In genomic region chr12:81754651-81755050, GRCm38 (mm10) we compare ENCODE assay signal across 9 mouse cellular contexts. TPM values are rescaled to one million over a fixed set of nuclear protein-coding genes. Genes with fewer than 3 reads are reported as not detected.
DNase-seq lines count a peak whose midpoint lies in the region; ATAC-seq and TF ChIP-seq lines count a peak whose summit lies in the region.
"Had no signal": no experiment of that assay in that cellular context is flagged by ENCODE, and none has a peak within 500 bp of the region (broad histone marks: within the 10 kb centered on the region; RNA-seq: fewer than 3 reads in every experiment).

No protein-coding gene starts in this region.

- peaks cover 19% of the 10 kb centered on the region for H3K4me1 ChIP-seq in liver, postnatal 0 days (ENCODE audit: insufficient read depth)
- H3K4me1 ChIP-seq in hindbrain, embryonic 10.5 days (replicated peaks) = peaks cover 8% of the 10 kb centered on the region
- H3K4me1 ChIP-seq in midbrain, embryonic 13.5 days (replicated peaks) = peaks cover 12% of the 10 kb centered on the region

- H3K9me3 ChIP-seq in liver, postnatal 0 days (ENCODE audit: low read length) = no peaks in the 10 kb centered on the region
- no peaks in the 10 kb centered on the region for H3K9me3 ChIP-seq in hindbrain, embryonic 10.5 days
- no peaks in the 10 kb centered on the region for H3K9me3 ChIP-seq in midbrain, embryonic 13.5 days
- H3K9me3 ChIP-seq: G1E had no signal

- H3K36me3 ChIP-seq in liver, postnatal 0 days (replicated peaks; ENCODE audit: insufficient read depth, low read length) = no peaks in the 10 kb centered on the region
- H3K36me3 ChIP-seq in hindbrain, embryonic 10.5 days = no peaks in the 10 kb centered on the region
- no peaks in the 10 kb centered on the region for H3K36me3 ChIP-seq in midbrain, embryonic 13.5 days
- H3K36me3 ChIP-seq: G1E had no signal

- no peaks in the 10 kb centered on the region for H3K27me3 ChIP-seq in liver, postnatal 0 days (ENCODE audit: insufficient read depth, low read length)
- no peaks in the 10 kb centered on the region for H3K27me3 ChIP-seq in hindbrain, embryonic 10.5 days (ENCODE audit: insufficient read depth, poor library complexity, severe bottlenecking)
- H3K27me3 ChIP-seq in midbrain, embryonic 13.5 days = no peaks in the 10 kb centered on the region

- DNase-seq in gastrocnemius, postnatal 14 days = peak; percentile 36
- no peak for DNase-seq in gastrocnemius, postnatal 25 days
- peak; percentile 23 for DNase-seq in urinary bladder, postnatal 14 days (ENCODE audit: low spot score)
- no peak for DNase-seq in urinary bladder, postnatal 25 days (ENCODE audit: low spot score)
- peak; percentile 32 for DNase-seq in liver, postnatal 0 days
- DNase-seq in spleen, postnatal 36 days (ENCODE audit: low spot score in 2 of 2) = peak; percentile 84 to 87
- no peak for DNase-seq in hindbrain, embryonic 10.5 days (ENCODE audit: low spot score)

- H3K27ac ChIP-seq in liver, postnatal 0 days (ENCODE audit: low read depth) = peak overlapping the region; percentile 83
- no peak overlapping the region for H3K27ac ChIP-seq in hindbrain, embryonic 10.5 days
- H3K27ac ChIP-seq in midbrain, embryonic 13.5 days = no peak overlapping the region

- peak; percentile 31 for ATAC-seq in liver, postnatal 0 days
- no peak for ATAC-seq in midbrain, embryonic 13.5 days

- WGBS in liver, postnatal 0 days (ENCODE audit: insufficient replicate concordance) = 26% methylated on average over 7 of the region's 7 CpGs
- WGBS in hindbrain, embryonic 10.5 days = 72% methylated on average over 7 of the region's 7 CpGs
- 60% methylated on average over 7 of the region's 7 CpGs for WGBS in midbrain, embryonic 13.5 days

- TF ChIP-seq CTCF in liver, postnatal 0 days (IDR thresholded peaks at IDR 0.05; ENCODE audit: low read depth) = no peak

- peak overlapping the region; percentile 20; the same call in 1 of the 2 replicates for H3K4me2 ChIP-seq in liver, postnatal 0 days (ENCODE audit: low read depth, low read length)
- no peak overlapping the region for H3K4me2 ChIP-seq in midbrain, embryonic 13.5 days (replicated peaks)

- no peak overlapping the region for H3K4me3 ChIP-seq in liver, postnatal 0 days (ENCODE audit: low read depth, low read length)
- H3K4me3 ChIP-seq in hindbrain, embryonic 10.5 days = no peak overlapping the region
- H3K4me3 ChIP-seq in midbrain, embryonic 13.5 days (replicated peaks) = no peak overlapping the region

- intact Hi-C loops in gastrocnemius, postnatal 14 days (cut with DNase I; ENCODE audit: low total_unique reads) = no loop called here

- no peak overlapping the region for H3K9ac ChIP-seq in liver, postnatal 0 days (replicated peaks)
- no peak overlapping the region for H3K9ac ChIP-seq in midbrain, embryonic 13.5 days (replicated peaks)

- no peak for TF ChIP-seq EP300 in liver, postnatal 0 days (IDR thresholded peaks at IDR 0.05; ENCODE audit: low read depth)

RNA-seq across cellular contexts. Expression of gene Map3k9, which starts 26.3 kb away (rescaled TPM):
- under 1 TPM in 1 of 2 experiments, not detected in 1; 0.11 TPM for total RNA-seq in gastrocnemius, postnatal 14 days (2021)
- under 1 TPM; 0.08 to 0.13 TPM for total RNA-seq in gastrocnemius, postnatal 25 days (2021)
- polyA plus RNA-seq in liver, postnatal 0 days (2015; fragmentation: Nextera tagmentation; extraction: Ambion mirVana) = 0.19 and 0.27 TPM in 2 replicates
- 1.3 and 2.1 TPM in 2 replicates for polyA plus RNA-seq in hindbrain, embryonic 10.5 days (2016; fragmentation: Nextera tagmentation; extraction: Ambion mirVana)
- 7.2 and 9.3 TPM in 2 replicates for polyA plus RNA-seq in midbrain, embryonic 13.5 days (2015; fragmentation: Nextera tagmentation; extraction: Ambion mirVana)
- polyA plus RNA-seq: G1E had no signal

Comparison
In these comparisons a context has a peak if more than half of its experiments do, and no peak if none do; other contexts are left out.
1. DNase-seq: peak in gastrocnemius, postnatal 14 days (single experiment), urinary bladder, postnatal 14 days (single experiment), liver, postnatal 0 days (single experiment) and spleen, postnatal 36 days (2 of 2); none in gastrocnemius, postnatal 25 days (single experiment), urinary bladder, postnatal 25 days (single experiment) and hindbrain, embryonic 10.5 days (single experiment).